Mouse (Mus musculus) left cerebral cortex, adult 18-20 months (tissue): ENCODE data around the gene Olfr811. TPM values are rescaled to one million over a fixed set of nuclear protein-coding genes. Genes with fewer than 3 reads are reported as not detected.

Source experiments
- DNase-seq, 2 experiments: peaks; one replicate each; pipeline ENCODE4 v3.0.0; 2021 to 2022; ENCODE audit warnings: low spot score in 2 of 2, mixed read lengths in 1 of 2
- long read RNA-seq, 2 experiments: library from polyadenylated mRNA; stranded (forward); transcript quantifications; one replicate each; pipeline ENCODE4 v2.0.0; 2021
- total RNA-seq, 2 experiments: library from RNA; stranded (reverse); gene quantifications; 2 replicates each; pipeline ENCODE4 v1.2.3; 2021

The Olfr811 gene
- total RNA-seq, result not detected
- long read RNA-seq, experiment 1, result 0 reads
- long read RNA-seq, experiment 2, result 0 reads

DNA sequence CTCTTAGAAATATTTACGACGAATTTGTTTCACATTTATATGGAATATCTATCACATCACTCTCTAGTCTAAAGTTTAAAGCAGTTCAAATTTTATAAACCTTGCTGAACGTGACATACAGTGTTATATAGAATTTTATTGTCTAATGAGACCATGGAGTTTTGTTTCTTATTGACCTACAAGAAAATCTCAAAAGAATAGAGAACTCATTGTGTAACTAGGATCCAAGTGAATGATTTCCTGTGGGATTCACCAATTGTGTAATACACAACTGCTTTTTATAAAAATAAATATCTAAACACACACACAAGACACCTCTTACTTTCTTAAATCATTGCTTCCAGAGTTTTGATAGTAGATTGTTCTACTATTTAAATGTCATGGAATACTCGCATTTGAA lies at the start of gene Olfr811:
TSS of gene Olfr811 (minus strand) at position 101 of the 400 bp plus-strand sequence.
- DNase-seq, result no peak

DNA sequence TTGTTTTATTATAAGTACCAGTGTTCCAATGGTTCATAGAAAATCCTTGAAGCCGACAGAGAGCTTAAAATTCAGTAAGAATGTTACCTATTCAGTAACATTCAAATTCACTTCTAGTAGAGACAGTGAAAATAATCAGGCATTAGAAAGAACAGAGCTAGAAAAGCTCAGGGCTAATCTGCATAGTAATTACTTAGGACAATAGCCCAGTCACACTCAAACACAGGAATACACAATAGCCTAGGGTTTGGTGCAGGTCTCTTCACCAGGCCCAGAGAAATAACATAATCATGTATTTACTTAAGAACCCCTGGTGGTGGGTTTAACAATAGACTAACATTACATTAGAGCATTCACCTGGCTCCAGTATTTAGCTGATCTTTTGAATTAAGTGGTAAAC lies 43.1 kb upstream of the Olfr811 start:
- DNase-seq, result no peak

DNA sequence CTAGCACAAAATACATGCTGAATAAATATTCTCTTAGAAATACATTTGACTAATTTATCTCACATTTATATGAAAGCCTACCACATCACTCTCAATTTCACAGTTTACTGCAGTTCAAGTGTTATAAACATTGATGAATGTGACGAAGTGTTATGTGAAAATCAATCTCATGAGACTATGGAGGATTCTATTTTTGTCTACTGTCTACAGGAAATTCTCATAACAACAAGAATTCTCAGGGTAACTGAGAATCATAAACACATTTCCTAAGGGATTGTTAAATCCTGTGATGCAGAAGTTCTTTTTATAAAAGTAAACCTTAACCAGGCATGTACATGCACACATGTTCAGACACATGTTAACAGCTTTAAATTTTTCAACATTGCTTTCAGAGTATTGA lies 41.8 kb upstream of the Olfr811 start, which contains the start of gene Olfr812:
TSS of gene Olfr812 (minus strand) at position 101 of the 400 bp plus-strand sequence.
- DNase-seq, result no peak

DNA sequence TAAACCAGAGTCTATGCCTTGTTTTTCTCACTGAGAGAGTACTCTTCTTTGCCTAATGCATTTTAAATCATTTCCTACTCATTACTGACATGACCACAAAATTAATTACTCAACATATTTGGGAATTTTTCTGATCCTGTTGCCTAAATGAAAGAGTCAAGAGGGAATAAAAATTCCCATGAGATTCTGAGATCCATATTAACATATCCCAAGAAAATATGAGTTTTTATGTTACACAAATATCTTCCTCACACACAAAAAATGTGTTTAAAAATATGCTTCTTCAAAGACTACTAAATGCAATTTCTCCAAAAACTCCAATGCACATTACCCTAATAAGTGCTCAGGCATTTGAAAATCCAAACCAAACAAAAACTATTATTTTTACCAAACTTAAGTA lies 9.4 kb downstream of the Olfr811 start, which contains the start of gene Olfr810:
TSS of gene Olfr810 (minus strand) at position 101 of the 400 bp plus-strand sequence.
- no peak for DNase-seq

DNA sequence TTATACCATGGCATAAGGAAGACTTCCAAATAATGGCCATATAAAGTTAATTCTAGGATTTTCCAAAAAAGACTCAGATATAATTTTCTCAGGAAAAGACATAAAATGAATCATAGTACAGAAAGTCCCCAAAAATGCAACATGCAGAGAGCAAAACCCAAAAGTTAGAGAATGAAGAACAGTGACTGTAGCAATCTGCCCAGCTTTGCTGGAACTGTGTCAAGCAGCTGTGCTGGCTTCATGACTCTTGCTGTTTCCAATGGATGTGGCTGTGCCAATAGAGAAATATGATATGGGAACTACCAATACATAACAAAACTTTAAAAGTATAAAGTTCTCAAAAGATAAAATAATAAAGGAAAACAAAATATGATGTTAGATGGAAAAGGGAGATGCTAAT lies 26.1 kb downstream of the Olfr811 start:
- no peak for DNase-seq

DNA sequence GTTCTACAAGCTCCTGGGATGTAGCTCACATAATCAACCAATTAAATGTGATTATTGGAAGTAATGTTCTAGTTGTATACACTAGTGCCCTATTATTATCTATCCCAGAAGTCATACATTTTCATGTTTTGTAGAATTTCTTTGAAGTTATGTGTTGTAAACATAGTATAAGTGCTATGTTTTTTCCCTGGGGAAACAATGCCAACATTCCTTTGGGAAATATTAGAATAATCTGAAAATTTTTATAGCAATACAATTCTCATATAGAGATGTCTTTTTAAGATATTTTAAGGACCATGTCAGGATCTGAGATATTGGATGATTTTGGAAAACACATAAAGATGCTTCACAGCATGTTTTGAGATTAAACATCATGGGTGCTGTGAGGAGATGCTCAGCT lies 29.9 kb downstream of the Olfr811 start, which contains the start of gene Olfr809:
TSS of gene Olfr809 (plus strand) at position 301 of the 400 bp plus-strand sequence.
- no peak for DNase-seq

DNA sequence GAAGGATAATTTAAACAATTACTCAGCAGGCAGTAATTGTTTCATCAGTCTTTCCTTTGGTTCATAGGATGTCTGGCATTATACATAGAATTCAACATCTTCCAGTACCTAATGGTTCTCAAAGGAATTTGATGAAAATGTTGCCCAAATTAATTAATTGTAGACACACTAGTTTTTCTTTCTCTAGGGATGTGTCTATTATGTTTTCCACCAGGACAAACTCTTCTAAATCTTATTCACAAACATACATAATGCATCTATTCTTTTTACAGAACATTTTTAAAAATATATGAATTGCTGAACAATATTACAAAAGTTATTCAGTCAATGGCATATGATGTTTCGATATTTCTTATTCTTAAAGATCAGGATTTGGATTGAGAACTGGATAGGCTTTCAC lies 39.0 kb downstream of the Olfr811 start, which contains the start of gene Olfr808:
TSS of gene Olfr808 (plus strand) at position 301 of the 400 bp plus-strand sequence.
- DNase-seq, result no peak

DNA sequence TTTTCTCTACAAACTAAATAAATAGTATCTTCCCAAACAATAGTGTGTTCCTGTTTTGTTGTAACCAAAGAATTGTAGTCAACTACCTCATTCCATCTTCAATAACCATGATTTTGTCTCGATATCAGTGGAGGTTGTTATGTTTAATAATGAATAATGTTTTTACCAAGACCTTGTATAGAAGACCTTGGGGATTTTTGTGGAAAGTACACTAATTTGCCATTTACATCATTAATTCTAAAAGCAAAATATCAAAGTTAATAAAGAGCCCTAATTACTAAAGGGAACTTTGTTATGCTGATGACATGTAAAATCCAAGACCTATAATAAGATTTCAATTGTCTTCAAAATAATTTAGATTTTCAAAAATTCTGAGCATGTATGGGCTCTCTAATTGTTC lies 46.5 kb downstream of the Olfr811 start, which contains the start of gene Olfr807:
TSS of gene Olfr807 (minus strand) at position 101 of the 400 bp plus-strand sequence.
- DNase-seq, result no peak

Other genes with a start within 250 kb of the Olfr811 start
- not detected for gene Olfr794, start 236.7 kb downstream of the Olfr811 start, total RNA-seq
- not detected for gene Olfr796, start 191.8 kb downstream of the Olfr811 start, total RNA-seq
- gene Olfr798, start 176.5 kb downstream of the Olfr811 start, total RNA-seq, result not detected
- not detected for gene Olfr799, start 166.9 kb downstream of the Olfr811 start, total RNA-seq
- gene Olfr800, start 146.7 kb downstream of the Olfr811 start, total RNA-seq, result not detected
- gene Olfr801, start 130.5 kb downstream of the Olfr811 start, total RNA-seq, result not detected
- gene Olfr802, start 116.2 kb downstream of the Olfr811 start, total RNA-seq, result not detected
- not detected for gene Olfr803, start 110.1 kb downstream of the Olfr811 start, total RNA-seq
- gene Olfr804, start 101.2 kb downstream of the Olfr811 start, total RNA-seq, result not detected
- gene Olfr805, start 75.0 kb downstream of the Olfr811 start, total RNA-seq, result not detected
- not detected for gene Olfr806, start 62.5 kb downstream of the Olfr811 start, total RNA-seq
- gene Olfr807, start 46.6 kb downstream of the Olfr811 start, total RNA-seq, result not detected
- not detected for gene Olfr808, start 38.9 kb downstream of the Olfr811 start, total RNA-seq
- not detected for gene Olfr809, start 29.8 kb downstream of the Olfr811 start, total RNA-seq
- not detected for gene Olfr810, start 9.5 kb downstream of the Olfr811 start, total RNA-seq
- gene Olfr812, start 41.7 kb upstream of the Olfr811 start, total RNA-seq, result not detected
- not detected for gene Olfr813, start 51.0 kb upstream of the Olfr811 start, total RNA-seq
- not detected for gene Olfr814, start 75.5 kb upstream of the Olfr811 start, total RNA-seq
- gene Olfr815, start 101.5 kb upstream of the Olfr811 start, total RNA-seq, result not detected
- not detected for gene Olfr816, start 111.2 kb upstream of the Olfr811 start, total RNA-seq
- not detected for gene Olfr818, start 144.7 kb upstream of the Olfr811 start, total RNA-seq
- gene Olfr819, start 162.9 kb upstream of the Olfr811 start, total RNA-seq, result not detected
- not detected for gene Olfr247, start 171.7 kb upstream of the Olfr811 start, total RNA-seq
- gene Gm10310, start 180.7 kb upstream of the Olfr811 start, total RNA-seq, result not detected
- gene Olfr820, start 208.2 kb upstream of the Olfr811 start, total RNA-seq, result not detected
- gene Olfr821, start 226.0 kb upstream of the Olfr811 start, total RNA-seq, result not detected